Mouse (Mus musculus) heart, postnatal 0 days (tissue): ENCODE data around the gene Ppp1r27. TPM values are rescaled to one million over a fixed set of nuclear protein-coding genes. Genes with fewer than 3 reads are reported as not detected.
"Not testable (repeated sequence)": the region's sequence is repeated elsewhere in the genome, so short reads cannot be mapped to it uniquely, and the experiment has no call there.

Experiments used
- ATAC-seq: fragments of 200-750 bp; cut with Nextera tagmentation; 2 replicates; pipeline ENCODE4 v1.8.0; 2017; ENCODE audit warnings: low read depth, moderate number of reproducible peaks, moderate library complexity; ENCODE audit not compliant: insufficient read depth
- DNase-seq: peaks from one replicate; pipeline ENCODE4 v3.0.0-alpha.2; 2016; ENCODE audit warnings: low spot score
- H3K27ac ChIP-seq: fragments of 300-500 bp; sonication (generic); 2 replicates; pipeline ENCODE4 v1.5.1; 2014; ENCODE audit warnings: low read depth, mild to moderate bottlenecking
- H3K27me3 ChIP-seq: fragments of 300-500 bp; sonication (generic); 2 replicates; pipeline ENCODE4 v1.6.1; 2014; ENCODE audit warnings: low read length, mixed read lengths; ENCODE audit not compliant: control insufficient read depth, insufficient read depth
- H3K36me3 ChIP-seq: fragments of 300-500 bp; sonication (generic); replicated peaks from 2 replicates; pipeline ENCODE4 v1.6.1; 2014; ENCODE audit warnings: low read length, mixed read lengths; ENCODE audit not compliant: control insufficient read depth, insufficient read depth
- H3K4me1 ChIP-seq: fragments of 300-500 bp; sonication (generic); 2 replicates; pipeline ENCODE4 v1.6.1; 2014; ENCODE audit warnings: antibody characterized with exemption; ENCODE audit not compliant: control insufficient read depth, insufficient read depth
- H3K4me2 ChIP-seq: fragments of 300-500 bp; sonication (generic); 2 replicates; pipeline ENCODE4 v1.6.1; 2014; ENCODE audit warnings: low read depth, mild to moderate bottlenecking, low read length, moderate library complexity
- H3K4me3 ChIP-seq: fragments of 300-500 bp; sonication (generic); 2 replicates; pipeline ENCODE4 v1.5.1; 2014; ENCODE audit warnings: low read depth, low read length
- H3K9ac ChIP-seq: fragments of 300-500 bp; sonication (generic); replicated peaks from 2 replicates; pipeline ENCODE4 v1.6.1; 2014; ENCODE audit warnings: low read depth, low read length, mixed read lengths
- H3K9me3 ChIP-seq: fragments of 300-500 bp; sonication (generic); replicated peaks from 2 replicates; pipeline ENCODE4 v1.6.1; 2016; ENCODE audit warnings: low read length; ENCODE audit not compliant: control insufficient read depth
- CTCF ChIP-seq: IDR thresholded peaks from 2 replicates; pipeline ENCODE4 v1.5.1; 2016; ENCODE audit warnings: antibody characterized with exemption, control low read depth, low read depth
- EP300 ChIP-seq: IDR thresholded peaks from 2 replicates; pipeline ENCODE4 v1.6.1; 2016; ENCODE audit warnings: antibody characterized with exemption, low read depth
- WGBS: fragments of 180-500 bp; shearing (Covaris S2); extraction: QIAGEN DNeasy Blood & Tissue Kit; methylation state at CpG from one replicate; pipeline ENCODE4 v1.1.7; 2014; 5-methylcytosine and 5-hydroxymethylcytosine counted together
- polyA plus RNA-seq: library from polyadenylated mRNA; unstranded; fragments of >200 nt; fragmentation: Nextera tagmentation; extraction: Ambion mirVana; gene quantifications from 2 replicates; pipeline ENCODE4 v1.2.1, GENCODE M21; 2015
- total RNA-seq: library from RNA; depleted of rRNA; stranded (reverse); fragments of >200 nt; gene quantifications from 2 replicates; pipeline ENCODE4 v1.2.3, GENCODE M21; 2014; ENCODE audit warnings: low replicate concordance

The Ppp1r27 gene
- total and polyA plus RNA-seq, 2 experiments from 2014 or later = 0.20 TPM; not detected in 1

DNA sequence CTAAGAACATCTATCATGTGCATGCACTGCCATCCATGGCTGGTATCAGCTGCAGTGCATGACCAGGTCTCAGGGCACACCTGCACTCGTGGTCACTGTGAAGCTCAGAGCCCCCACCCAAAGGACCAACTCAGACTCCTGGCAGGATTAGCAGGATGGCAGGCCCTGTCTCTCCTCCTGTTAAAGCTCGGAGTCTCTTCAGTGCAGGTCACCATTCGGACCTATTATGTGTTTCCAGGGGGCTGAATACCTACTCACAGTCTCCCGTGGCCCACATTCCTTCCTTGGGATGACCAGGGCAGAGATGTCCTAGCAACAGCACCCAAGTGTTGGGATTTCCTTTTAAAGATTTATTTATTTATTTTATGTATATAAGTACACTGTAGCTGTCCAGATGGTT lies 33.8 kb downstream of the Ppp1r27 start:
- H3K27me3 ChIP-seq = no peaks in the 10 kb centered on the region
- H3K9ac ChIP-seq = no peak overlapping the region
- no peaks in the 10 kb centered on the region for H3K36me3 ChIP-seq
- no peaks in the 10 kb centered on the region for H3K9me3 ChIP-seq
- ATAC-seq = no peak
- H3K27ac ChIP-seq = no peak overlapping the region
- peaks cover 15% of the 10 kb centered on the region for H3K4me1 ChIP-seq
- 81% methylated on average over 4 of the region's 4 CpGs for WGBS
- H3K4me3 ChIP-seq = no peak overlapping the region
- no peak for TF ChIP-seq CTCF
- TF ChIP-seq EP300 = no peak
- no peak for DNase-seq
- H3K4me2 ChIP-seq = no peak overlapping the region

- WGBS = 18% methylated on average over 17 of the region's 17 CpGs
- TF ChIP-seq EP300 (no peak), CTCF (peak; percentile 99)
- ATAC-seq (peak; percentile 45), DNase-seq (peak; percentile 76)
- Histone ChIP-seq H3K4me3 (no peak overlapping the region), H3K27me3 (no peaks in the 10 kb centered on the region), H3K9ac (no peak overlapping the region), H3K9me3 (no peaks in the 10 kb centered on the region), H3K36me3 (no peaks in the 10 kb centered on the region), H3K27ac (no peak overlapping the region), H3K4me1 (peaks cover 16% of the 10 kb centered on the region), H3K4me2 (no peak overlapping the region)
These were observed 35.3 kb downstream of the Ppp1r27 start for GRCm38 (mm10) chr11:120515611-120516010.

DNA sequence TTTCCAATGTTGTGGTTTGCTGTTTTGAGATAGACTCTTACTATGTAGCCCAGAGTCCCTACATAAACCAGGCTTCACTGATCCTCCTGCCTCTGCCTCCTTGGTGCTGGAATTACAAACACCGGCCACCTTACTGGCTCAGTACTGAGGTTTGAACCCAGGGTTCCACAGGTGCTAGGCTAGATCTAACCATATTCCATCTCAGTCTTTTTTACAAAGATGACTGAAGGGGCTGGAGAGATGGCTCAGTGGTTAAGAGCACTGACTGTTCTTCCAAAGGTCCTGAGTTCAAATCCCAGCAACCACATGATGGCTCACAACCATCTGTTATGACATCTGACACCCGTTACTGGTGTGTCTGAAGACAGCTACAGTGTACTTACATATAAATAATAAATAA lies 36.7 kb downstream of the Ppp1r27 start:
- H3K27ac ChIP-seq, DNase-seq, H3K9ac ChIP-seq, H3K27me3 ChIP-seq, H3K4me3 ChIP-seq, H3K9me3 ChIP-seq, H3K4me2 ChIP-seq, H3K36me3 ChIP-seq, ATAC-seq, H3K4me1 ChIP-seq: not testable (repeated sequence)
- 97% methylated on average over 2 of the region's 2 CpGs for WGBS

GRCm38 (mm10) chr11:120512790-120513453 lies 38.0 kb downstream of the Ppp1r27 start:
- H3K36me3 ChIP-seq = no peaks in the 10 kb centered on the region
- H3K9ac ChIP-seq = no peak overlapping the region
- DNase-seq (no peak), ATAC-seq (no peak)
- H3K27me3 ChIP-seq = no peaks in the 10 kb centered on the region
- no peaks in the 10 kb centered on the region for H3K9me3 ChIP-seq
- H3K4me1 ChIP-seq = peaks cover 9% of the 10 kb centered on the region; the same call in 1 of the 2 replicates
- TF ChIP-seq CTCF = no peak
- no peak for TF ChIP-seq EP300
- H3K4me2 ChIP-seq = no peak overlapping the region
- H3K4me3 ChIP-seq = no peak overlapping the region
- no peak overlapping the region for H3K27ac ChIP-seq
- 43% methylated on average over 6 of the region's 6 CpGs for WGBS

DNA sequence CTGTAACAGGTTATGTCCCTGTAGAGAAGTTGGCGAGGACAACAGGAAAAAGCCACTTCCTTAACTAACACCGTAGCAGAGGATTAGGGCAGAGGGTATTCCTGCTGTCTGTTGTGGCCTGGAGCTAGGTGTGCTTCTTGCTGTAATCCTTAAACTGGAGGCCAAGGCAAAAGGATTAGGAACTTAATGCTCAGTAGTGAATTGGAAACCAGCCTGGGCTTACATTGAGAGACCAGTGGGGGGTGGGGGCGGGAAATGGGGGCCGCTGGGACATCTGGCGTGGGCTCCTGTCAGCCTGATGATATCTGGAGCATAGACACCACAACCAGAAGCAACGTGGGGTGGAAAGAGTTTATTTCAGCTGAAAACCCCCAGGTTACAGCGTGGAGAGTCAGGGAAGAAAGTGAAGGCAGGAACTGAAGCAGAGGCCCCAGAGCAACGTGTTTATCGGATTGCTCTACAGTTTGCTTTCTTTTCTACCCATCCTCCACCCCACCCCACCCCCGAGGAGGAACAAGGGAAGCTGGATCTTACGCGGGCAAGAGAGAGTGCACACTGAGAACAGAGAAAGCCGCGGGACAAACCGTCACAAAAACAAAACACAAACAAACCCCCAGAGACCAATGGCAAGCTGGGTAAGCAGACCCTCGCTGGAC lies 40.4 kb downstream of the Ppp1r27 start:
- Histone ChIP-seq H3K4me1 (peaks cover 9% of the 10 kb centered on the region; the same call in 1 of the 2 replicates), H3K9ac (peak overlapping the region; percentile 50), H3K4me3 (peak overlapping the region; percentile 34), H3K27me3 (no peaks in the 10 kb centered on the region), H3K27ac (peak overlapping the region; percentile 61), H3K4me2 (peak overlapping the region; percentile 57), H3K9me3 (no peaks in the 10 kb centered on the region), H3K36me3 (no peaks in the 10 kb centered on the region)
- no peak for ATAC-seq
- TF ChIP-seq EP300 = no peak
- TF ChIP-seq CTCF = no peak
- 8% methylated on average over 16 of the region's 16 CpGs for WGBS
- peak; percentile 28 for DNase-seq
